Mouse (Mus musculus): ENCODE data around the gene Gm8909.

- TF ChIP-seq CTCF (IDR thresholded peaks at IDR 0.05; ENCODE audit: extremely low read depth, insufficient read depth, insufficient read length, insufficient replicate concordance): no peak
- TF ChIP-seq POLR2A (IDR thresholded peaks at IDR 0.05; ENCODE audit: low read depth, low read length): no peak
Measured at GRCm38 (mm10) chr17:36198317-36198716, 30.0 kb upstream of the Gm8909 start.
